Mouse (Mus musculus) CH12.LX (cell line): ENCODE data around the gene Klk1b3.
A peak's percentile ranks its signal among the peaks of the same experiment; 100 is the strongest.

Source experiments
- BHLHE40 ChIP-seq: IDR thresholded peaks from 2 replicates; pipeline ENCODE4 v1.6.1; 2011; ENCODE audit warnings: mild to moderate bottlenecking, low read depth, low read length, improper control_type of control experiment
- CHD1 ChIP-seq: IDR thresholded peaks from 2 replicates; pipeline ENCODE4 v1.6.1; 2012; ENCODE audit warnings: low read depth, low read length, improper control_type of control experiment, inconsistent platforms
- CTCF ChIP-seq, 2 experiments: IDR thresholded peaks in 1 of 2; conservative IDR thresholded peaks in 1 of 2; 2 replicates each; pipeline ENCODE4 v1.5.1; 2011 to 2012; ENCODE audit warnings: low read depth in 2 of 2, low read length in 2 of 2, improper control_type of control experiment in 1 of 2, inconsistent platforms in 1 of 2, mild to moderate bottlenecking in 1 of 2, moderate library complexity in 1 of 2
- ELF1 ChIP-seq: IDR thresholded peaks from 2 replicates; pipeline ENCODE4 v1.6.1; 2014; ENCODE audit warnings: low read depth, mild to moderate bottlenecking, inconsistent platforms, low read length, improper control_type of control experiment
- EP300 ChIP-seq: IDR thresholded peaks from 2 replicates; pipeline ENCODE4 v1.6.1; 2011; ENCODE audit warnings: low read length, improper control_type of control experiment
- MAX ChIP-seq: IDR thresholded peaks from 2 replicates; pipeline ENCODE4 v1.6.1; 2011; ENCODE audit warnings: low read length, improper control_type of control experiment
- MYC ChIP-seq: IDR thresholded peaks from 2 replicates; pipeline ENCODE4 v1.6.1; 2011; ENCODE audit warnings: low read depth, mild to moderate bottlenecking, improper control_type of control experiment, low read length
- NRF1 ChIP-seq: IDR thresholded peaks from 2 replicates; pipeline ENCODE4 v1.6.1; 2014; ENCODE audit warnings: low read depth, mild to moderate bottlenecking, inconsistent platforms, low read length, improper control_type of control experiment, moderate library complexity
- POLR2A ChIP-seq: IDR thresholded peaks from 2 replicates; pipeline ENCODE4 v1.6.1; 2011; ENCODE audit warnings: low read depth, mild to moderate bottlenecking, improper control_type of control experiment, low read length
- TCF12 ChIP-seq: IDR thresholded peaks from 2 replicates; pipeline ENCODE4 v1.6.1; 2014; ENCODE audit warnings: low read depth, mild to moderate bottlenecking, inconsistent platforms, low read length, improper control_type of control experiment
- USF2 ChIP-seq: conservative IDR thresholded peaks from 2 replicates; pipeline ENCODE4 v1.6.1; 2011; ENCODE audit warnings: low read depth, low read length, improper control_type of control experiment
- ZNF384 ChIP-seq: IDR thresholded peaks from 2 replicates; pipeline ENCODE4 v1.6.1; 2012; ENCODE audit warnings: low read depth, low read length, improper control_type of control experiment, inconsistent platforms

GRCm38 (mm10) chr7:44241163-44241562 lies 43.2 kb downstream of the Klk1b3 start:
- TF ChIP-seq ZNF384 (no peak), POLR2A (no peak), MYC (no peak), USF2 (no peak), MAX (no peak), BHLHE40 (no peak), CTCF (conservative IDR thresholded peaks at IDR 0.05 in 1 of 2, IDR thresholded peaks at IDR 0.05 in 1 of 2; ENCODE audit: low read depth in 2 of 2, low read length in 2 of 2) (peak in 1 of 2 experiments; percentile 31; a peak in 1 of 4 replicates), CHD1 (no peak), ELF1 (no peak), NRF1 (no peak), EP300 (no peak), TCF12 (no peak)
